Mouse (Mus musculus): ENCODE measurements at regions not wholly inside any gene's neighbourhood (a gene's known extent, or its start where the extent isn't known, plus 50 kb on each side); places are given as distances from the start of the nearest gene placed in this dataset.

DNA sequence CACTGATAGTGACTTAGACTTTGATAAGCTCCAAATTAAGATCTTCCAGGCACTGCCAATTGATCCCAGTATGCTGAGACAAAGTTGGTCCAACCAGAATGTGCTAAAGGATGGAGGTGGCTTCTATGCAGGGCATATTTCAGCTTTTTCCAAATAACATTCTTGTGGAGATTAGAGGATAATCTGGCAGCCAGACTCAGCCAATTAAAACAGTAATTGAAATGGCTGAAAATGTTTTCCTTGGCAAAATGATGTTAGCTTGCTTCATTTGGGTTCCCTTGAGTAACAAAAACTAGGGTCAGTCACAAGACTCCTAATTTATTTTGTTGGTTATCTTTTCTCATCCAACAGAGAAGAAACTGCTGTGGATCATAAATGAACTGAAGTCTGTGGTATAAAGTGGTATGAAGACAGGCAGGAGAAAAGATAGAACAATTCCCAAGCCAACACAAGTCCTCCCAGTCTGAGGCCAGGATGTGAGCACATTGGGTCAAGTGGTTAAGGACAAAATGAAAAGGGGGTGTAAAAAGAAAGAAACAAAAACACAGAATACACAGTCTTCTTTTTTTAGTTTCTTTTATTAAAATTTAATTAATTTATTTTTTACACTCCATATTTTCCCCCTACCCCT, 161.4 kb upstream of the Ccn2 start:
- no peak for DNase-seq (ENCODE audit: extremely low spot score in 1 of 2, low spot score in 1 of 2)

DNA sequence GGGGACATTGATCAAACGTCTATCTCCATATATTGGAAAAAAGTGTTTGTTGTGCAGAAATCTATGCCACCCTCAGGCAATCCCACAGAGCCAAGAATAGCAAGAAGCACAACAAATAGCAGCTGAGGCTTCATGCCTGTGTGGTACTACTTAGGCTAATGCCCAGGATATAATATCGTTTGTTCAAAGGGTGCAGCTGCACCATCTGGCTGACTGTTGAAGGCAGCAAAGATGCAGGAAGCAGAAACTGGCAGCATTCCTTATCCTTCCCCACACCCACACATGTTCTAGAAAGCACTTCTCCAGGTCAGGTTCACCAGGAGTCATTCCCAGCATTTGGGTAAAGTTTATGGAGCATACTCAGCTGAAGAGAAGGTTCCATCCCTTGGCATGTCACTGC, 158.1 kb upstream of the Ccn2 start:
- no peak for DNase-seq (ENCODE audit: extremely low spot score in 1 of 2, low spot score in 1 of 2)

DNA sequence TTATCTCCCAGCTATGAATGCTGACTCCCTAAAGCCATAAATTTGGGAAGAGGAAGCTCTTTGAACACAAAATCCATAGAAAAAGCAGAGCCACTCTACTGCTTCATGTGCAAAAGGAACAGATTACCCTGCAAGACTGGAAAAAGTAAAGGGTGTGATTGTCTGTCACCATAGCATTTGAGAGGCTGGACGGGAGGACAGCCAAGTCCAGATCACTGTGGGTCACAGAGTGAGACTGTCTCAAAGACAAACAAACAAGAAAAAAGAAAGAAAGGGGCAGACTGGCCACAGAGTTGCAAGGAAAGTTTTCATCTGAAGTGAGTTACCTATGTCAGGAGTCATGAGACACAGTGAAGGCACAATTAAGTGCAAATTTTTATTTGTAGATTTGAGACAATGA, 150.7 kb upstream of the Ccn2 start:
- DNase-seq (ENCODE audit: extremely low spot score in 1 of 2, low spot score in 1 of 2) = no peak

DNA sequence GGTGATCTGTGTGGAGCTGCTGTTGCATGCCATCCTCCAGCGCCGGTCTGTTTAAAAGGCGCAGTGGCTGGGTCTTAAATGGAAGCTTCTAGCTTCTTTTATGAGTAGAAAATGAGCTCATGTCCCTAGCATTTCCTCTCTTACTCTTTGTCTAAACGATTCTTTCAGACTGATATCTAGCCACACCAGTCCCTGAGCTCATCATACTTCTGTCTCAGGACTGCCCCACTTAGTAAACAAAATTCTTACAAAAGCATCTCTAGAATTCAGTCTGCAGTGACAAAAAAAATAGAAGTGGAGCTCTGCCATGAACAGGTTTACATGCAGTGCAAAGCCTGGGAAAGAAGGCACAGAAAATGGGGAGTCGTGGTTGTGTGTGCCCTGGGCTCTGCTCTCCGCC, 150.2 kb upstream of the Ccn2 start:
- DNase-seq (ENCODE audit: extremely low spot score in 1 of 2, low spot score in 1 of 2) = no peak

DNA sequence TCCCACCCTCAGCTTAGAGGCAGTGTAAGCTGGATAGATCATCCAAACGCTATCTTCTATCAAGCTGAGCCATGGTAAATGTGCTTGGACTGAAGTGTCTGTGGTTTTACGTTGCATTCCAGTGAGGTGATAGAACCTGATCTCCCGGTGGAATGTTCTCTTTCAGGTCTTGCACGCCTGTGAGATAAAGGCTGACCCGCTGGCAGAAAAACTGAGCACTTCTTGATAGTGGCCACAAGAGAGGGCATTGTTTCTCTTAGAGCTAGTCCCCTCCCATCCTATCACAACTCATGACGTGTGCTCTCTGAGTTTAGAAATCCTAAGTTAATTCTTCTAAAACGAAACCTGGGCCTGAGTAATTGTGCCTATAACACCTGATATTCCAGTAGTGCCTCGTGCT, 149.1 kb upstream of the Ccn2 start:
- DNase-seq (ENCODE audit: extremely low spot score in 1 of 2, low spot score in 1 of 2) = no peak

DNA sequence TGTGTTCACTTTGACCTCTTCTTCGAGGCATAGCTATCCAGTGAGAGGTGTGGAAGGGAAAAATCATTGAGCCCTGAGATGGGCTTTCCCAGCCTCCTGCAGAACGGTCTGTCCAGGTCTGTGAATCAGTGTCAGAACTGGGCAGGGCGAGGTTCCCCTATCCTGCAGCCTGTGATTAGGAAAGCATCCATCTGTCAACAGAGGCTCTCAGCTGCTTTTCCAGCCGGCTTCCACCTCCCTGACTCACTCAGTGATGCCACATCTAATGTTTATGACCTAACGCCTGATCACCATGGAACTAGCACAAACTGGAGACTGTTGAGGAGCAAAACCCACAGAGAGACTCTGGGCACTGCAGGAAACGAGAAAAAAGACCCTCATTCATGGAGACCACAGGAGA, 148.1 kb upstream of the Ccn2 start:
- DNase-seq (ENCODE audit: extremely low spot score in 1 of 2, low spot score in 1 of 2) = no peak

DNA sequence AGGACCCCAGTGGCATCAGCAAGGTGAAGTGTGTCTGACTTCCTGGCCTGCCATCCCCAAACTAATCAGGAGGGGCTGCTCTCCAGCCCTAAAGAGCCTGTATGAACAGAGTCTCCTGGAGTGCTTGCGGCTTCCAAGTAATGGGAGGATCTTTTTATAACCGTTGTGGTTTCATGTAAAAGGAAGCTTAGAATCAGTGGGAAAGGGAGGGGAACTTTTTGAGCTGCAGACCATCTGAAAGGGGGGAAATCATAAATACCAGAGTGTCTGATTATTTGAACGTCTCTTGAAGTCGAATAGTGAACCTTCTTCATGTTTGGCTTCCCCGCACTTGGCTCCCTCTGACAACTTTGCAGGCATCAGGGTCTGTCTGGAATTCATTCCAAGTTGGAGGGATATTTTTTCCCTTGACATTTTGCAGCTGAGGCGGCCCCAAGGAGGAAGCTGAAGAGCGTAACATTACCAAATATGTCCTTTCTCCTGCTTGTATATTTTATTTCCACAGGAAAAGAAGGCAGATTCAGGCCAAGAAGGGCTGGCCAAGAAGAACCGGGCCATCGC, 147.2 kb upstream of the Ccn2 start:
- no peak for DNase-seq (ENCODE audit: extremely low spot score in 1 of 2, low spot score in 1 of 2)

DNA sequence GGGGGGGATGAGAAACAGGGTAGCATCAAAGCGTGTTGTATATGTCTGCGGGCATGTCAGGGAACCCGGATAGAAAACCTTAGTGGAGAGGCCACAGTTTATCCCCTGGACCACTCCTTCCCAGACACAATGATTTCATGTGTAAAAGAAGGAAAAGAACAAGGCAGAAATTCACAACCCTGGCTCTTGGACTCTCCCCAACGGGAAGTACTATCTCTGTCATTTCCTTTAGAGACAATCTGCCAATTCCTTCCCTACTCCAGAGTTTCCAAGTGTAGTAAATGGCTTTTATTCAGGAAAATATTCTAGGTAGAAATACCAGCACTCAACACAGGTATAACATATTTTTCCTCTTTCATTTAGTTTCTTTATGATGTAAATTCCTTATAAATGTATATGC, 141.7 kb upstream of the Ccn2 start:
- DNase-seq (ENCODE audit: extremely low spot score in 1 of 2, low spot score in 1 of 2) = no peak

DNA sequence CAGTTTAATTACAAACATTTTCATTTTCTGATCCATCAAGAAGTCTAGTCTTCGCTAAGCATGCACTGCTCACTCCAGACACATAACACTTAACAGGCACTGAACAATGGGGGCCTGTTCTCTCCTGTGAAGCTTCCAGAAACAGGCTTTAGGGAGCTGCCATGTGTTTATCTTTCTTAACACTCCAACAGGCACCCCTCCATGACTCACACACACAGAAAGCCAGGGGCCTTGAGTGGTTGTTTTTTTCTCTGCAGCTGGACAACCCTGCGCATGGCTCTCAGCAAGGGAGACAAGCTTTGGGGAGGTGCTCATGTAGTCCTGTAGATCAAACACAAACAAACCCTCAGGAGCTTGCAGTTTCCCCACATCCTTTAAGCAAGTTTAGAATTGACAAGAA, 136.6 kb upstream of the Ccn2 start:
- DNase-seq (ENCODE audit: extremely low spot score in 1 of 2, low spot score in 1 of 2) = no peak

DNA sequence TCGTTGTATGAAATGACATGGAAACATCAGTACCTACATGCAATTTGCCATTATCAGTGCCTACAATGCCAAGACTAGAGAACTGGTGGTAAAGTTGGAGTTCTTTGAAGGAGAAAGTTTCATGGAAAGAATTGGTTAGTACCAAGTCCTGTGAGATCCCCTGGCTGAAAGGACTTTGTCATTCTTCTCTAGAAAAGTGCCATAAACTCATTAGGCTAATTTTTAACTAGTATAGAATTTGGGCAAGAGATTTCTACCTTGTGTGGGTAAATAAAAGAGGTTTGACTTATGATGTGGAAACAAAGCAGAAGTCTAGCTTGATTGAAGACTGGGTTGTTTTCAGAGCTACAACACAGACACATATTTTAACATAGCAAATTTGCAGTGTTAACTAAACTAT, 131.4 kb upstream of the Ccn2 start:
- no peak for DNase-seq (ENCODE audit: extremely low spot score in 1 of 2, low spot score in 1 of 2)

DNA sequence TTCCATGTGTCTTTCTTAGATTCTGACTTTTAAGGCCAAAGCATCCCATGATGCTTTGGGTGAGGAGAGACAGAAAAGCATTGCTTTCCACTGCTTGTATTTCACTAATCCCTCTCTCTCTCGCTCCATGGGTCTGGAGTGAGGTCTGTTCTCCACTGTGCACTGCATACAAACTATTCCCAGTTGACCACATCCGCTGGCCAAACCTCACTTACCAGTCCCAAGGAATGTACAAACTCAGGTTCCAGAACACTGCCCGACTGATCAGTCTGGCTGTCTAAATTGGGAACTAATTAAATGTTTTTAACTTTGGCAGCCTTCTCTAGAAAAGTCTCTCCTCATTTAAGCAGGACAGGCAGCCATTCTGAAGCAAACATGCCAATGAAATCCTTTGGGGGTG, 130.9 kb upstream of the Ccn2 start:
- no peak for DNase-seq (ENCODE audit: extremely low spot score in 1 of 2, low spot score in 1 of 2)

DNA sequence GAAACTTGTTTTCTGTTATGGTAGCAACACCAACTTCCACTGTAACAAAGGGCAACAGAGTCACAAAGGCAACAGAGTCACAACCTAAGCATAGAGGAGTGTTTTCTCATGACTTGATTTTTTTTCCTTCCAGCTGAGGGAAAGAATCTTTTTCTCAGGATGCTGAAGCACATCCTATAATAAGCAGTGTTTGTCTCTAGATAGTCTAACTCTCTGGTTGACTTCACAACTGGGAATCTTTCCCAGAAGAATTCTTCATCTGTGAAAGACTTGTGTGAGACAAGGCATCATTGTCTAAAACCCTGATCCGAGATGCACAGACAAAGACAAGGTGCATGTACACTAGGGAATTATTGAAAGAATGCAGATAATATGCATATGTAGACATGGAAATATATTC, 125.5 kb upstream of the Ccn2 start:
- DNase-seq (ENCODE audit: extremely low spot score in 1 of 2, low spot score in 1 of 2) = no peak

DNA sequence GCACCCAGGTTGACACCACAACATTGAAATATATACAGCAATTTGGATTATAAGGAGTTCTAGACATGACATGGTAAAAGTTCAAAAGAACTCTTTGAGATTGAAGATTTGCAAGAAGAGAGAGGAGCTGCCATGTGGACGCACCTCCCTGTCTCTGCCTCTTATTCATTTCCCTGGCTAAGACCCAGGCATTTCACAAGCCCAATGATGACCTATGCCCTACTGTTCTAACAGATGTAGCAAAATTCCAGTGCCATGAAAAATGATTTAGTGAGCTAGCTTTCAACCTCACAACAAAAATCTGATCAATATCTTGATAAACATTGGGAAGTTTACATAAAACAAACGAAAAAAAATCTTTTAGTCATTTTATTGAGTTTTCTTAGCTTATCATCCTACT, 123.7 kb upstream of the Ccn2 start:
- no peak for DNase-seq (ENCODE audit: extremely low spot score in 1 of 2, low spot score in 1 of 2)

DNA sequence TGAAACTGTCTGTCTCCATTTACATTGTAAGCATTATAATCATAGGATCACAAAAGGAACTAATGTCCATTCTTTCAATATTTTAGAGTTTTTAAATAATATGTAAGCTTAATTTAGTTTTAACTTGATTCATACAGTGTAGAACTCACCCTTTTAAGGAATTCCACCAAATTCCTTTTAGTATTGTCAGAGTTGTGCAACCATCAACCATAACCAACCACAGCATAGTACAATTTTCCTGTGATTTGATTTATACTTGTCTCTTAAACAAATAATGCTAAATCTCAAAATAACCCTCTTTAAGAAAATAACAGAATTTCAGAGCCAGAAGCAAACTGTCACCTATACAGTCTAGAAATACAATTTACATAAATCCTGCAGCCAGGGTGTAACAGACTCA, 119.0 kb upstream of the Ccn2 start:
- no peak for DNase-seq (ENCODE audit: extremely low spot score in 1 of 2, low spot score in 1 of 2)

DNA sequence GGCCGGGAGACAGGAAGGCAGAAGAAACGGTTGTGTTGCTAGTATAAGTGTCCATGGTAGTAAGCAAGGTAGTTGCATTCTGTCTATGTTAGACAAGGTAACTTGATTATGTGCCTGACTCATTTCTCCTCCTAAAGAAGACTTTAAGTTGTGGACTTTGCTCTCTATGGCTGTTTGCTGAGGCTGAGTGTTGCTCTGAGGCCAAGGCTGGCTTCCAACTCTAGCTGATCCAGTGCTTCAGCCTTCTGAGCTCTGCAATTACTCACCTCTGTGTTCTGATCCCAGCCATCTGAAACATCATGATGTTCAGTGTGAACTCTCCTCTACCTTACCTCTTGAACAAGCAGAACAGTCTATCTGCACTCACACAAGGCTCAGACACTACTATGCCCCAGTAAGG, 116.7 kb upstream of the Ccn2 start:
- DNase-seq (ENCODE audit: extremely low spot score in 1 of 2, low spot score in 1 of 2) = no peak

DNA sequence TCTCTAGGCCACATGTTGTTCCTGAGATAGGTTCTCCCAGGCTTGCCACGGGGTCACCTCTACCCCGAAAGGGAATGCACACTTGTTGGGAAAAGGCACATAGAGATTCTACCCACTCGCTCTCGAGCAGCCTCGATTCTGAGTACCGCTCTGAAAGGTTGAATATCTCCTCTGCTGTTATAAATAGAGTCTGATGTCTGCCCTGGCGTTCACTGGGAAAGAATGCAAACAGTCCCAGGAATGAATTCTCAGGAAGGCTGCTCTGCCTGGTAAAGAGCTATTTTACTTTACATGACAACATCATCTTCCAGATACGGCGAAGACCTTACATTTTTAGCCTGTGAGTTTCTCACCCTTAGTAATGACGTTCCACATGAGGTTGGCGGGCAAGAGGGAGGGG, 116.1 kb upstream of the Ccn2 start:
- DNase-seq (ENCODE audit: extremely low spot score in 1 of 2, low spot score in 1 of 2) = no peak

DNA sequence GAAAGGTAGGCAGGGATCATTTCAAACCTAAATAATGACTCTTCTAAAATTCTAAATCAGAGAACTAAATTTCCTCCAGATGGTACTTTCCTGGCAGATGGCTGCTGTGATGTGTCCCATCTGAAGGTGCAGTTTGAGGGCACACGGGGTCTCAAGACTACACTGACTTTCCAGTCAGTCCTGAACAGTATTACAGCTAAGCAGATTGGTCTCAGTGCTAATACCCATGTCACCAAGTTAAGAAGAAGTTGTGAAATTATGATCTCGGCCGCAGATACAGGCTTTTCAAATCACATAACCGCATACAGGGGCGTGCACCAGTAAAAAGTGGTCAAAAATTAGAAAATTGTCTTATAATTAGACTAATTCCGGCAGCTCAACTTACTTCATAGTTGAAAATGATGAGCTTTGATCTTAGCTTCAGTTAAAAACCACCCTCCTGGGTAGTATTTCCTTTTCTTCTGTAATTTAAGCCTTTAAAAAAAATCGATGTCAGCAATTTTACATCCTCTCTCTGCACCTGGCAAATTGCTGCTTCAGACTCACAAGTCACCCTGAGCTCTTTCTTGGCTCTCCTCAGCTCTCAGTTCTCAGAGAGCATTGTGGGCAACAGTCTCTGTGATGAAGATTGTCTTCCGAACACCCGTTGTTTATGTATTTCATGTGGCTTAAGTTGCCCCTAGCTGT, 113.2 kb upstream of the Ccn2 start:
- no peak for DNase-seq (ENCODE audit: extremely low spot score in 1 of 2, low spot score in 1 of 2)

DNA sequence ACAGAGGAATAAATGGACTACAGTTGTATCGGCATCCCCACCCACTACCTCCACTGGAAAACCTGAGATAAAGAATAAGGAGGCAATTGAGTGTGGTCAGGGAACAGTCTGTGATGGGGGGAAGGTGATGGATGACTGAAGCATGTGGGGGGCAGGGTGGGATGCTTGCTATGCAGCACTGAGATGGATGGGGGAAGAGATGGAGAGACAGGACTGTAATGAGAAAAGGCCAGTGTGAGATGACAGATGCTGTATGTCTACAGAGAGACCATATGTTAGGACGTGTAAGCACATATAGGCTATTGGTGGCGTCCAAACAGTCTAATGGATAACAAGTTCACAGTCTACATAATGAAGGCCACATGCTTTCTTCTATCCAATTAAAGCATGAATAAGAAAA, 112.2 kb upstream of the Ccn2 start:
- no peak for DNase-seq (ENCODE audit: extremely low spot score in 1 of 2, low spot score in 1 of 2)

DNA sequence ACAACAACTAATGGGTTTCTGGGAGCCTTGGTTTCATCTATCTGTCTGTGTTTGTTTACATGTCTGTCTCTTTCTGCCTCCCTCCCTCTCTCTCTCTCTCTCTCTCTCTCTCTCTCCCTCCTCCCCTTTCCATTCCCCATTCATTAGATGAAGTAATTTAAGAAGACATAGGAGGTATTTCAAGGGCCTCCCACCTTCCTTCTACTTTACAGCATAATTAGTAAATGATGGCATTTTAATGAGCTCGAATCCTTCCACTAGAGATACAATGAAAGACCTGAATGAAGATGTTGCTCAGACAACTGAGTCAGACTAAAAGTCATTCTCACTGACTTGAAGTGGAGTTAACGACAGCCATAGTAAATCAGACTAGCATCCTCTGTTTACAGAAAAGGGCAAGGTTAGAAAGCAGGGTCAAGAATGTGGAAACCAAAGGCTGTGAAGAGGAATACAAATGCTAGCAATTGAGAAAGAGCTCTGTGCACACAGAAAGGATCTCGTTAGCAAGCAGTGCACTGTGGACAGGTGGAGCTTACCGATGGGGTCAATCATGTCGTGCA, 111.1 kb upstream of the Ccn2 start:
- DNase-seq (ENCODE audit: extremely low spot score in 1 of 2, low spot score in 1 of 2) = no peak

DNA sequence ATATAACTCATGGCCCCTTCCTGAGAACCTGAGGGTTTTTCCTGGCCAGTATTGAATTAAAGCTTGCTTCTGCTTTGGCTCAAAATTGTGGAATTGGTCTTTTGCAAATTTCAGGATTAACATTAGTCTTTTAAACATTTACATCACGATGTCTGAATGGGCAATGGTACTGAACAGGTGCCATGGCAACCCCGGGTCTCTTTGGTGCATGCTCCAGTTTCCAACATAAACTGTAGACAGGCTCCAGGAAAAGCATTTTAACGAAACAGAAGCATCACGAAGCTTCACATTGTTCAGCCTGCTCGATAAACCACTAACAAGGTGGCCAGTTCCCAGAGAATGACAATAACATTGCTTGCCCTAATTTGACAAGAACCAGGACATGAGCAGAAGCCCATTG, 109.8 kb upstream of the Ccn2 start:
- DNase-seq (ENCODE audit: extremely low spot score in 1 of 2, low spot score in 1 of 2) = no peak

DNA sequence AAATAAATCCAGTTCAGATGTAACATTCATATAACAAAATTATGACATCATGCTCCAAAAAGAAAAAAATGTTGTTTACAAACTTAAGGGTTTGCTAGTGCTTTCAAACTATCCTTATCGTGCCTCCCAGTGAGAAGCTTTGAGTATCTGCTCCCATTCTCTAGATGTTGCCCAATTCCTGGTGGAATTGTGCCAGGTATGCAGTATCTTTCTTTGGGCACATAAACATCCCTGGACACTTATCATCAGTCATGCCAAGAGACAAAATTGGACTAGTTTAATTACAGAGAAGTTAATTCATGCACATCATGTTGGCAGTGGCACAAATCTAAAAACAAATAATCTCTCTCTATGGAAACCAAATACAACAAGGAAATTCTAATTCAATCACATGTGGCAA, 109.0 kb upstream of the Ccn2 start:
- DNase-seq (ENCODE audit: extremely low spot score in 1 of 2, low spot score in 1 of 2) = no peak

DNA sequence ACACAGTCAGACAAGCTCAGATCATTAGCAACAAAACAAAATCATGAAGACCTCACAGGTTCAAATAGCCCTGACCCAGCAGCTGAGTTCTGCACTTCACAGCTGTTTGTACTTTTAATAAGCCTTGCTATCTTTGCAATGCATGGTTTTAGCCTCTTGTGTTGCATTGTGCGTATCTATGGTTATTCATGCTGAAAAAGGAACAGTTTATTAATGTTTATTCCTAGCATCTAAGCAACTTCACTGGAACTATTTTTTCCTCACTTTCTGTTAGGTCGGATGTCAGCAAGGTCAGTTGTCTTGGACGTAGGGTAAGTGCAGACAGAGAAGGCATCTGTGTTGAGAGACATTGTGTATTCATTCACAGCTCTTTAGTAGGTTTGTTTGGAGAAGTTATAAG, 107.3 kb upstream of the Ccn2 start:
- DNase-seq (ENCODE audit: extremely low spot score in 1 of 2, low spot score in 1 of 2) = no peak

Data from layer of hippocampus, postnatal 25 days (tissue).